Mouse (Mus musculus): ENCODE measurements around the gene Morn5.

Gene Morn5

GRCm38 (mm10) chr2:36104436-36104955, 55.2 kb downstream of the Morn5 start:
- DNase-seq (ENCODE audit: low read depth): no peak

DNA sequence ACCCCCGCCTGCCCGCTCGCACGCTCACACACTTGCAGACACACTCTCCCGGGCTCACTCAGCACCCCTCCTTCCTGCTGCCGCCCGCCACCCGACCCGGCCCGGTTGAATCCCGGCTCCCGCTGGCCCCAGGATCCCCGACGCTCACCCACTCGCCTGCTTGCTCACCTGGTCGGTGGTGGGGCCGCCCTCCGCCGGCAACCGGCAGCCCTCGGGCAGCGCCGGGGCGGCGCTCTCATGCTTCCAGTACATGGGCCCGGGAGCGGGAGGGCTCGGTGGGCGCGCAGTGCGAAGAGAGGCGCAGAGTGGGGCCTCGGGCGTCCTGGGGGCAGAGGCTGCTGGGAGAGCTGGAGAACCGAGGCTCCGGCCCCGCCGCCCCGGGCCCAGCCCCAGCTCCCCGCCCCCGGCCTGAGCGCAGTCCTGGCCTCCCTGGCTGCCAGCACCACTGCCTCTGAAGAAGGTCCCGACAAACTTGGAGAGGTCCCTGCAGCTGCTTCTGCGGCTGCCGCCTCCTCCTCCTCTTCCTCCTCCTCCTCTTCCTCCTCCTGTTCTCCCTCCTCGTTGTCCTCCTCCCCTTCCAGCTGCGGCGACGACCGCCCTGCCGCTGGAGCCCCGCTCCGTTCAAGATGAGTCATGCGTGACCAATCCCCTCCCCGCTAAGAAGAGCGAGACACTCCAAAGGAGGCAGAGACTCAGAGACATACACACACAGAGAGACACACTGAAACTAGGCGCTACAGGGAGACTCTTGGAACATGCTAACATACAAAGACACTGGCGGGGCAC, 55.9 kb downstream of the Morn5 start, which contains the start of gene Lhx6:
Gene Lhx6, minus strand, starts transcription at position 453 of the 786 bp plus-strand sequence.
- DNase-seq (ENCODE audit: low read depth): no peak

DNA sequence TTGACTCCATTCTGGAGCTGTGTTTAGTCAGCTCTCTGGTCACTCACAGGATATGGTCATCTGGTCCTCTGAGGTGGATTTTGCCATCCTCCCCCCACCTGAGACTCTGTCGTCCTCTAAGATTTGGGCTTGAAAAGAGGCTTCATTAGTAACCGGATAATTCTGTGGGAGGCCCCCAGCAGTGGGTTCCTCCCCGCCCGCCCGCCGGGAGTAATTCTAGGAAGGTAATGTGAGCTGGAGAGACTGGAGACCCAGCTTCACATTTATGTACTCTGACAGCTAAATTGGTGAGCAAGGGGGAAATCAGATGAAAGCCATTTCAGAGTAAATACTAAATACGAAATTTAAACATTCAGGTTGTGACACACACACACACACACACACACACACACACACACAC, 59.4 kb downstream of the Morn5 start:
- DNase-seq (ENCODE audit: low read depth): no peak

DNA sequence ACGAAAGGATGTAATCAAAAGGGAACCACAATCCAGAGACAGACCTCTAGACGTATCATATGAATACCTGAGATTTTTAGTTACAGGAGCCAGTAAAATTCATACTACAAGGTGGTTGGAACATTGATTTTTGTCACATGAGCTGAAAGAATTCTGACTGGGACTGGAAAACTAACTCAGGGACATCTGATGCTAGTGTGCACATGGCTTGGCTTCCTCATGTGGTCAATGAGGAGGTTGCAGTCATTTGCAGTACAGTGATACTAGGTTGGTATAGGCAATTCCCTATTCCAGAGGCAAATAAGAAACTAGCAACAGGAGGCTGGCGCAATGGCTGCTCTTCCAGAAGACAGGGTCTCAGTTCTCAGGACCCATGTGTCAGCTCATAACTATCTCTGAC, 63.4 kb downstream of the Morn5 start:
- DNase-seq (ENCODE audit: low read depth): no peak

DNA sequence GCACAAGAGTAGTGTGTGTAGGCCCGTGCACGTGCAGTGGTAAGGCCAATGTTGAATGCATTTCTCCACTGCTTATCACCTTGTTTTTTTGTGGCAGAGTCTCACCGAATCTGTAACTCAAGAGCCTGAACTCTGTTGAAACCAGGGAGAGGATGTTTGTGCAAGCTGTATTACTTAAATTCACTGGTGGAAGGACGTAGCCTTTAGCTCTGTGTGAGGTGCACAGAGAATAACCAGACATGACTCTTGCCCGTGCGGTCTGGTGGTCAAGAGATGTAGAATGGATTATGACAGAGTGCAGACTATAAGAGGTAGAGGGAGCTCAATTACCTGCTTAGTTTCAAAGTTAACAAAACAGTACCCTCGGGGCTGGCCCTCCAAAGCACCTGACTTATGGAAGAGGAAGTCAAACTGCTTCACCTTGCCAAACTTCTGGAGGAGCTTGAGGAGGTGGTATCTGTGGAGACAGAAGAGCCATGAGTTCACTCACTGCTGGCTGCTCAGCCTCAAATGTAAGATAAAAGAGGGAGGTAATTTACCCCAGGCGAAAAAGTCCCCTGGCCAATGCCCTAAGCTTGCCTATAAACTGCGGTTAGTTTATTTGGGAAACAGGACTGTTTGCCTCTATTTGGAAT, 77.7 kb downstream of the Morn5 start:
- DNase-seq (ENCODE audit: low read depth): no peak

DNA sequence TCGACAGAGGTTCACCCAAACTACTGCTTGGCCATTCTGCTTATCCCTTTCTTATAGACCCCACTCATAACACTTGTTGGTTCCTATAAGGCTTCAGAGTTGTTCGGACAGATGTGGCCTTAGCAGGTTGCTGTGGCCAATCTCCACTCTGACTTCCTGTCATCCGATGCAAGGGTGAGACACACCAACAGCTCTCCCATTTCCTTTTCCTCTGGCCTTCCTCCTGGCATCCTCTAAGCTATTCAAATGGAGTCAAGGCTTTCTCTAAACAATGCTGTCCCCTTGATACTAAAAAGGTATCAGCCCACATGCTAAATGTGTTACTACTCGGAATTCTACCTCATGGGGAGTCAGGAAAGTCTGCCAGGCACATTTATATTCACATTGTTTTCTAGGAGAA, 78.7 kb downstream of the Morn5 start:
- no peak for DNase-seq (ENCODE audit: low read depth)

DNA sequence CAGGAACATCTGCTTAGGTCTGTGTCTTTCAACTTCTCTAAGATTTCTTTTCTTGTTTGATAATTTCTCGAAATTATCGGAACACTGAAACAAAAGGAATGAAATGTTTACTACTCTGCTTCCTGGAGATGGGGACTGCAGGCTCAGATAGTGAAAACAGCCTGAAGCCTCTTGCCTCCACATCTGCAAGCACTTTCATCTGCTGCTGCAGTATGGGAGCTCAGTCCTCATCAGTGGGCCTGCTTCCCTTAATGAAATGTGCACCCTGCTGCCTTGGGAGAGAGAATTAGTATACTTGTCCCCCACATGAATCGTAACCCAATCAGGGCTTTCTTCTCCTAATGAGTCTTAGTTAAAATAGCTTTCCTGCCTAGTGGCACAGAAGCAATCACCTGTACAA, 79.8 kb downstream of the Morn5 start:
- DNase-seq (ENCODE audit: low read depth): no peak

Data from c-Kit-positive CD71-negative TER-119-negative erythroid progenitor cells, embryonic 14.5 days (primary cell).